Mouse (Mus musculus) heart, postnatal 4 days (tissue): Measurements from ENCODE around the gene Ly6g5c. TPM values are rescaled to one million over a fixed set of nuclear protein-coding genes. Genes with fewer than 3 reads are reported as not detected.
A peak's percentile ranks its signal among the peaks of the same experiment; 100 is the strongest.

Experiments used
- DNase-seq: peaks from one replicate; pipeline ENCODE4 v3.0.0; 2021
- total RNA-seq, 2 experiments: library from RNA; stranded (reverse); gene quantifications; 2 replicates each; pipeline ENCODE4 v1.2.3; 2021

The Ly6g5c gene
- total RNA-seq, 2 experiments from 2014 or later, result not detected

DNA sequence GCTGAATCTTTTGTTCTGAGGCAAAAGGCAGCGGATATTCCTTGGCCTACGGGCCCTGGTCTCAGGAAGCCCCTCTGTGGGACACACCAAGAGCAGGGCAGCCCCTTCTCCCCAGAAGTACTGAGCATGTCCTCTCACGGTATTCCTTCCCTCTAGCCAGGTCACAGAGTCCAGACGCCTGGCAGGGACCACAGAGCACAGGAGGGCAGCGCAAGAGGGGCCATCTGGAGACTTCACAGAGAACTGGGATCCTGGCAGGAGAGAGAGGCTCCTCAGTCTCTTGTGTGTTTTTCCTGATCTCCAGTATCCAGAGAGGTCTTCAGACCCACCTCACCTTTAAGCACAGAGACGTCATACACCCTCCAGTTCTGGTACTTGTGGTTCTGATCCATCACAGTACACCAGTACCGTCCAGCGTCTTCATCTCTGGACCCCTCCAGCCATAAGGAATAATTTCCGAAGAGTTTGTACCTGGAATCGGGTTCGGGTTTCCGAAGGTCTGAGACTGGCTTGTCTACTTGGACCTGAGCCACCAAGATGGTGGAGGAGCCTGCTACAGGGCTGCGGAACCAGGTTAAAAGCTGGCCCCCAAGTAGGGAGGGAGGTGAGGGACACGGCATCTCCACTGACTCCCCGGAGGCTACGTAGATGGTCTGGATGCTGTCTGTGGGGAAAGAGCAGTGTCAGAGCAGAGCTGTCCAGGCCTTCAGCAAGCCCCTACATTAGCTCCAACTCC lies 25.1 kb upstream of the Ly6g5c start:
- DNase-seq, result no peak

DNA sequence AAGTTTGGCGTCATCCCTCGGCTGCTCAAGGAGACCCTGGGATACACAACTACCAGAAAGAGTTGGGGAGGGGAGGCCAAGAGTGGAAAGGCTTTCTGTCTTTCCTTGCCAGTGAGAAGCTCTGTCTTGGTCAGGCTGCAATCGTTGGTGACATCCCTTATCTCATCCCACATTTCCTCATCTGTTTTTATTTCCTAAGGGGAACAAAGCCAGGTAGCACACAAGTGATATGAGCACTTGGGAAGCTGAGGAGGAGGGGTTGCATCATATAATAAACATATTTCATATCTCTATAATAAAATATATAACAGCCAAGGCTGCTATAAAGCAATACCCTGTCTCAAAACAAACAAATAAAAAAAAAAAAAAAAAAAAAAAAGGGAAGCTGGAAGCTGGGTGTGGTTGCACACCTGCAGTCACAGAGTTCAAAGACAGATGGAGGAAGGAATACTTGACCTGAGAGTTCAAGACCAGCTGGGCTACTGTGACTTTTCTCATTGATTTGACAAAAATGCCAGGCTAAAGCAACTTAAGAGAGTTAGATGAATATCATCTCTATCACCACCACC lies 24.1 kb upstream of the Ly6g5c start:
- DNase-seq, result no peak

DNA sequence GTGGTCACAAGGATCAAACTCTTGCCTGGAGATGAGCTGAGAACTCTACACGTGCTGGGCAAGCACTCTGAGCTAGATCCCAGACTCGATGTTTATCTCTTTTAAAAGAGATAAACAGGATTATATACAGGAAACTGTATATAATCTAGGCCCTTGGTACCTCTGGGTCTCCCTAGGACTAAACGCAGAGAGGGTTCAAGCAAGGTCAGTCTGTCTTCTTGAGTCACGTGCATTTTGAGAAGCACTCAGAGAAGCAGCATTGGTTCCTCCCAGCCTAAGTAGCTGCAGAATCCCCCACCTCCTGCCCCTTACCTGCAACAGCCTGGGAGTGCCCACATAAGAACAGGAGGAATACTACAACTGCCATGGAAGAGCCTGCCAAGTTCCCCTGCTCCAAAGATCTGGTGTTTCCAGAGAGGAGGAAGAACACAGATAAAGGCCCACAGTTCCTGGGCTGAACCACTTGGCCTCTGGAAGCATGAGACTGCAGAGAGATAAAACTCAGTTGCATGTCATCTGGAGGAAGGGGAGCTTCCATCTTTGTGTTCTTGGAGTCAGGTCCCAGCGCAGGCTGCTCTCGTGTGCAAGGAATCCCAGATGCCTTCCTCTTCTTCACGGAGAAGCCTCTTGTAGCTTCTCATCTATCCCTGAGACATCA lies 22.7 kb upstream of the Ly6g5c start, which contains the start of gene Ly6g6f:
Gene Ly6g6f (minus strand): TSS at position 403 of the 658 bp plus-strand sequence.
- no peak for DNase-seq

DNA sequence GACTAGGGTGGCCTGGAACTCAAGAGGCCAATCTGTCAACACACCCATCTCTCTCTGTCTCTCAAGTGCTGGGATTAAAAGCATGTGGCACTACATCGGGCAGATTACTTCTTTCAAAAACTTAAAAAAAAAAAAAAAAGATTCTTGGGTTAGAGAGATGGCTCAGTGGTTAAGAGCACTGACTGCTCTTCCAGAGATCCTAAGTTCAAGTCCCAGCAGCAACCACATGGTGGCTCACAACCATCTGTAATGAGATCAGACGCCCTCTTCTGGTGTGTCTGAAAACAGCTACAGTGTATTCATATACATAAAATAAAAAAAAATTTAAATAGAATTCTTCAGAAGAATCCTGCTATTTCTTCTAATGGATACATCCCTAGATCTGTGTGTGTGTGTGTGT lies 19.9 kb upstream of the Ly6g5c start:
- DNase-seq, result no peak

DNA sequence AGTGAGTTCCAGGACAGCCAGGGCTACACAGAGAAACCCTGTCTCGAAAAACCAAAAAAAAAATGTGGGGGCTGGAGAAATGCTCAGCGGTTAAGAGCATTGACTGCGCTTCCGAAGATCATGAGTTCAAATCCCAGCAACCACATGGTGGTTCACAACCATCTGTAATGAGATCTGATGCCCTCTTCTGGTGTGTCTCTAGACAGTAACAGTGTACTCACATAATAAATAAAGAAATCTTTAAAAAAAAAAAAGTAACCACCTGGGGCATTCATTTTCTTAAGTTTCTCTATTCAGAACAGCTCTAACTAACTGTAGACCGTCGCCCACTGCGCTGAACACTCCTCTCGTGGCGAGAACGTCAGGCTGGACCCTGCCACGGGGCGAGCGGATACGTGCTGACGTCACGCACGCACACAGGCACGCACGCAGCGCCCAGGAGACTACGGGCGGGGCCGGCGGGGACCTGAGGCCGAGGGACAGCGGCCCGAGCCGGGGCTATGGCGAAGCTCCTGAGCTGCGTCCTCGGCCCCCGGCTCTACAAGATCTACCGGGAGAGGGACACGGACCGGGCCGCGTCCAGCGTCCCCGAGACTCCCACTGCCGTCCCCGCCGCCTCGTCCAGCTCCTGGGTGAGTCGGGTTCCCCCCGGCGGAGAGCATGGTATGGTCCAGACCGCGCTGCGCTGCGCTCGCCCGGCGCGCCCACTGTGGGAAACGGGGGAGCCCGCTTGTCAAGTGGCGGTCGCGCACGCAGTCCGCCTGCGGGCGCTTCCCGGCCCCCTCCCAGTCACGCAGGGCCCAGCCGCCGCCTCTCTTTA lies 19.0 kb upstream of the Ly6g5c start, which contains the start of gene Abhd16a:
Gene Abhd16a (plus strand): TSS at position 439 of the 820 bp plus-strand sequence.
- DNase-seq, result peak; percentile 95

DNA sequence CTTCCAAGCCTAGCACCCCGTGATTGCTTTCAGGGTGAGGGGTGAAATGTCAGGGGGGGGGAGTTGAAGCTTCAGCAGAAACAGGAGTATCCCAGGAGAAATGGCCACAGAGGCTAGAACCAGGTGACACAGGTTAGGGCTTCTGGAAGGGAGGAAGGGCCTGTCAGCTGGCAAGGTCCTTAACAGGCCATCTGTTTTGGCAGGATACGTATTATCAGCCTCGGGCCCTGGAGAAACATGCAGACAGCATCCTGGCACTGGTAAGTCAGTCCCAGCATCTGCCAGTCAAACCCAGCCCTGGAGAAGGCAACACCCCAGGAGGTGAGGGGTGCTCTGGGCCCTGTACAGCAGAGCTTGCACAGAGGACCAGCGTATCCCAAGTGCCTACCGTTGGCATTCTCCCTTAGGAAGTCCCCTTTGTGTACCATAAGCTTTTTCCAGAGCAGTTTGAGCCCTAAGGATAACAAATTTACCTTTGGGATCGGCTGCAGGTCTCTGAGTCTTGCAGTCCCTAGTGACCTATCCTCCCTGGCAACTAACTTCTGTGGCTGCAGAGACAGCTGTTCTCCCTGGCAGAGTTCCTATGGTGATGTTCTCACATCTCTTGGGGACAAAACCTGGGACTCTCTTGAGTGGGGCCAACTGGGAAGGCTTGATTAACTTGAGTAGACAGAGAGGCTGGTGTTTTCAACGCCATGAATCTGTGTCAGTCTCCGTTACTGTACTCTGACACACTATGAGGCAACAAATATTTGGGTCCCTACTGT lies 17.7 kb upstream of the Ly6g5c start:
- DNase-seq, result no peak

DNA sequence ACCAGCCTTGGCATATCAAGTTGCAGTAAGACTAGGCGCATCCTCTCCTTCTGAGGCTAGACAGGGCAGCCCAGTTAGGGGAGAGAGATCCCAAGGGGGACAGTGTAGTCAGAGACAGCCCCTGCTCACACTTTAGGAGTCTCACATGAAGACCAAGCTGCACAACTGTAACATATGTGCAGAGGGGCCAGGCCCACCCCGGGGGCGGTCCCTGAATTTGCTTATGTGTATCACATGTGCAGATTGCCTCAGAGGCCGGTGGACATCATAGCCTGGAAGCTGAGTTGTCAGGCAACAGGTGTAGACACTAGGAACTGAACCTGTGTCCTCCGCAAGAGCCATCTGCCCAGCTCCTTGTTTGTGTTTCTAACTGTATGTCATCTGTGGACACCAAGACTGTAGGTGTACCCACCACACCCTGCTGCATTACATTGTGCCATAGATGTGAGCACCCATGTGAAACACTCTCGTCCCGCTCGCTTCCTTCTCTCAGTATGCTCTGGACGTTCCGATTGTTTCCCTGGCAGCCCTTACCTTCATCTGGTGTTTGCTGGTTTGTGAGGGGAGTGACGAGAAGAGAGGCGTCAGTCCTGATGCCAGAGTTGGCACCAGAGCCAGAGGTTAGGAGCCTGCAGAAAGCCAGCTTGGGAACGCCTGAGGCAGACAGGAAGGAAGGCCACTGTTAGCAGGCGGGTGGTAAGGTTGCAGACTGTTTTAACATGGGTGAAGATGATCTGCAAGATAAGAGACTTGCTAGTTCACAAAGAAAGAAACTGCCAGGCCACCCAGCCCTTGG lies 15.5 kb upstream of the Ly6g5c start:
- no peak for DNase-seq

DNA sequence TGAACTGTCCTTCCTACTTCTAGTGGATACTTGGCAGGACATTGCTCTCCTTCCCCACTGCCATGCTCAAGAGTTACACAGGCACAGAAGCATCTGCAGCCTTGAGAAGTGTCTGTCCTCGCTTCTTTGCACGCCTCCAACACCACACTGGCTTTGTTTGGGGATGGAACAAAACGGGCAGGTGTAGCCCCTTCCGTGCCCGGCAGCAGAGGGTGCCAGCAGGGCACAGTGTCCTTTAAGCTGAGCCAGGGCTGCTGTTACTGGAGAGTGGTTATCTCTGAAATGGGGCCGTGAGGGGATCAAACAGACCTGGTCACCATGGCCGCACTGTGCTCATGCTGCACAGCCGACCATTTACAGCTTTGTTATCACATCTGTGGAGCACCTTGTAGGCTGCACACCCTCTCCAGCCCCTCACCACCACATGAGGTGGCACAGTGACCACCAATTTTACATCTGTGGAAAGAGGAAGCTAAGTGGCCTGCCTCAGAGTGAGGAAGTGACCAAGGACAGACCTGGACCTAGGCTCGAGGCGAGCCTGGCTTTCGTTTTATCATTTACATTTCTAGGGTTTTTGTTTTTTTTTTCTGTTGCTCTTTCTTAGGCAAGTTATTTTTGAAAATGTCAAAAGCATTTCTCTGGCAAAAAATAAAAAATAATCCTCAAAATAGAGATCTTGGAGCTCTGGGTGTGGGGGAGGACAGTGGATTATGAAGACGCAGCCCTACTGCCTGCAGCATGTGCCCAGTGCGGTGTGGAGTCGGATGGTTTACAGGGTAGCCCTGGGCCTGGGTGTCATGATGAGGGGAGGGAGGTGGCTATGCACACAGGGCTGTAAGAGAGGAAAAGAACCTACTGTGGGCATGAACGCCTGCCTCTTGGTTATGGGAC lies 13.4 kb upstream of the Ly6g5c start:
- DNase-seq, result no peak

DNA sequence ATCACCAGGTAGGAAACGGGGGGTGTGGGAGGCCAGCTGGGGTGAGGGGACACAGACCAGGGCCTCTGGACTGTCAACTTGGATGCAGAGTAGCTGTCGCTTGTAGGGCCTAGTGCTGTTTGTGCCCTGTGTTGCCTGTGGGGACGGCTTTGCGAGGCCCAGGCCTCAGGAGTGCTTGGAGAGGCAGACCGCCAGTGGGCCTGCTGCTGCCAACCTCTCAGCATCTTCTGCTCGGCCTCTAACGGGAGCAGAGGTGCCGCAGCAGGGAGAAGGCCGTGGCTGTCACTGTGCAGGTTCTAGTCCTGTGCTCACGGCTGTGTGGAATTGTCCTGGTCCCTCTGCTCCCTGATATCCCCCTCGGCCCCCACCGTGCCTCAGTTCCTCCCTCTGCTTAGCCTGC lies 11.5 kb upstream of the Ly6g5c start:
- DNase-seq, result no peak

DNA sequence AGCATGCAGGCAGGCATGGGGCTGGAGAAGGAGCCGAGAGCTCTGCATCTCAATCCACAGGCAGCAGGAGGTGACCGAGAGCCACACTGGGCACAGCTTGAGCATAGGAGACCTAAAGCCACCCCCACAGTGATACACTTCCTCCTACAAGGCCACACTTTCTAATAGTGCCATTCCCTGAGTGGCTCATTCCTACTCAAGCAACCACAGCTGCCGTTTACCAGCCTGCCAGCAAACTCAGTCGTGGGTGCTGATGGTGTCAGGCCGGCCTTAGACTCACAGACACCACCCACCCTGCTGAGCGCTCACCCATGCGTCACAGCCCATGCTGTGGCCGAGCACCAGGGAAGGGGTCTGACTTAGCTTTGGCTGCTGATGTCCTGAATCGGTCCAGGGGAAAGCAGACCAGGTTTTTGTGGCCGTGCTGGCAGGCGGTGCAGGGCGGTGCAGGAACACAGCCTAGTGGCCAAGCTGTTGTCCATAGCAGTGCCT lies 10.9 kb upstream of the Ly6g5c start:
- DNase-seq, result peak; percentile 58

DNA sequence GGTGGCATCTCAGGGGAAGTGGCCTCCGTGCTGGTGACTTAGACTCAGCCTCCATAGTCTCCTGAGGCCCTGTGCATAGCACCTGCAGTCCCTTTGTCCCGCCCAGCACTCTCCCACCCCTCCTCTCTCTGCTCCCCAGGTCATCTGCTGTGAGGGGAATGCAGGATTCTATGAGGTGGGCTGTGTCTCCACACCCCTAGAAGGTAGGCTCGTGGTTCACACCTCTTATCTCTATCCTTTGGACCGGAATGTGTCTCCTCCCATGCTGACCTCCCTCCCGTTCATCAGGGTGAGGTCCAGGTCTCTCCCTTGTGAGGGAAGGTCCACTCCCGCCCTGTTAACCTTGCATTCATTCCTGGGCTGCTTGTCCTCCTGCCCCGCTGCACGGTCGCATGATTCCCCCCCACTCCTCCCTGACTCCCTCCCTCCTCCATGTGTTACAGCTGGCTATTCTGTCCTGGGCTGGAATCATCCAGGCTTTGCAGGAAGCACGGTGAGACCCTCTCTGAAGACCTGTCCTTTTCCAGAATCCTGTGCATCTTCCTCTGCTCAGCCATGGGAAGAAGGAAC lies 7.8 kb upstream of the Ly6g5c start:
- no peak for DNase-seq

DNA sequence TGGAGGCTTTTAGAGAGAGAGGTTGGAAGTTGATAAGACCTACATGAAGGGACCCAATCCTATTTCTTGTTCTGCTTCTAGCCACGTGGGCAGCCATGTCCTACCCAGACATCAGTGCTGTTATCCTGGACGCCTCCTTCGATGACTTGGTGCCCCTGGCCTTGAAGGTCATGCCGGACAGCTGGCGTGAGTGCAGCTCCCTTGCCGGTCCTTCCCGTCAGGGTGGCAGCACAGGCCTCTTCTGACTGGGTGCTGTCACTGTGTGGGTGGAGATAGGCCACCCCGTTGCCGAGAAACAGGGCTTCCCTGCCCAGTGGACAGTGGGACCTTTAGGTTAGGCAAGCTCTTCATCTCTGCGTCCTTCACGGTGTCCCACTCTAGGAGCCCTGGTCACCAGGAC lies 6.9 kb upstream of the Ly6g5c start:
- DNase-seq, result no peak

DNA sequence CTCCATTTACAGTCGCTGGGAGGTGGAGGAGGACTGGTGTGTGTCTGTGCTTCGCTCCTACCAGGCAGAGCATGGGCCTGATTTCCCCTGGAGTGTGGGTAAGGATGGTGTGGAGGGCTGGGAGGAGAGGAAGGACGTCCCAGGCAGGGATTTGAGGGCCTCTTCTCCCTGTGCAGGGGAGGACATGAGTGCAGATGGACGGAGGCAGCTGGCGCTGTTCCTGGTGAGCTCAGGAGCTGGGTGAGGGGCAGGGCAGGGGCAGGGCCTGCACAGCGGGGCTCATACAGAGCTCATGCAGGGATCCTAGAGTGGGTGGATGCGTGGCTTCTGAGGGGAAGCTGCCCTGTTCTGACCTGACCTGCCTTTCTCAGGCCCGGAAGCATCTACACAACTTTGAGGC lies 5.8 kb upstream of the Ly6g5c start:
- no peak for DNase-seq

DNA sequence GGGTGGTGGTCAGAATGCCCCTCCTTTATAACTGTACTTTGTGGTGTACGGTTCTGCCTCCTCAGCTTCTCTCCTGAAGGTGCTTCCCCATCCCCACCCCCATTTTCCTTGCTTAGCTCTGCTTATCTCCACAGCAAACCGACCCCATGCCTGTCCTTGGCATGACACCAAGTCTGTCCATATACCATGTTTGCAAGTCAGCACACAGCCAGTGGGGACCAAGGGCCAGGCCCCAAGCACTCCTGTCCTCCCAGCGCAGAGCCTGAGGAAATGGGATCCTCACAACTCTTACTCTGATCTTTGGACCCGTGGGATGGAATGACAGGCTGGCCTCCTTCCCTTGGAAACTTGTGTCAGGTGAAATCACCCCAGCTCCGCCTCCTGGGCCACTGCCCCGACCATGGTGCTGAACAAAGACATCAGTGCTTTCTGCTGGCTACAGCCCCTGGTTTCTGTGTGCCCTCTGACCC lies 4.8 kb upstream of the Ly6g5c start:
- DNase-seq, result no peak

DNA sequence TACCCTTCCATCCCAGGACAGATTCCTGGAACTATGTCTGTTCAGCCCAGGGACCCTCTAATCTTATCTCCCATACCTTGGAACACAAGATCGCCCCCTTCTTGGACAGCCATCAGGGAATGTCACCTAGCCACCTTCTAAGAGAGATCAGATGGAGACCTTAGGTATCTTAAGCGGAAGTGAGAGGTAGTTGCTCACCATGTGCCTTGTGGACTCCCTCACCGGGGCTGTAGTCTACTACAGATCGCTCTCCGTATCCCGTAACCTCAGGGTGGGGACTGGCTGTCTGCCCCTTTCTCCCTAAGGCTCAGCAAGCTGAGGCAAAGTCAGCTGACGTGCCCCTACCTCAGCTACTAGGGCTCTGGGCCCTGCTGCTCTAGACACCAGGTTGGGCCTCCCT lies 4.0 kb upstream of the Ly6g5c start:
- DNase-seq, result no peak

DNA sequence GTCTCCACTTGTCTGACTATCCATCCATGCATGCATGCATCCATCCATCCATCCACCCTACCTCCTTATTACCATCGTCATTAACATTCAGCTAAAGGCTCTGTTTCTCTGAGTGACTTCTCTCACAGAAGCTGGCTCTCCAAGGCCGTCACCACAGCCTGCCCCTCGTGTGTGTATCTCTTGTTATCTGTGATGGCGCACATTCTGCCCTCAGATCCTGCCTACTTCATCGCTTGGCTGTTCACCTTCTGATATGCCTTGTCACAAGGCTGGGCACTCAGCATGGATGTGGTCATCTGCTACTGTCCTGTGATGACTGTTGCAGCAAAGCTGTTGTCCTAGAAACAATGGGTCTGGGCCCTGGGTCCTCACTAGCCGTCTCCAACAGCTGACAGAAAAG lies 3.3 kb upstream of the Ly6g5c start:
- DNase-seq, result no peak

DNA sequence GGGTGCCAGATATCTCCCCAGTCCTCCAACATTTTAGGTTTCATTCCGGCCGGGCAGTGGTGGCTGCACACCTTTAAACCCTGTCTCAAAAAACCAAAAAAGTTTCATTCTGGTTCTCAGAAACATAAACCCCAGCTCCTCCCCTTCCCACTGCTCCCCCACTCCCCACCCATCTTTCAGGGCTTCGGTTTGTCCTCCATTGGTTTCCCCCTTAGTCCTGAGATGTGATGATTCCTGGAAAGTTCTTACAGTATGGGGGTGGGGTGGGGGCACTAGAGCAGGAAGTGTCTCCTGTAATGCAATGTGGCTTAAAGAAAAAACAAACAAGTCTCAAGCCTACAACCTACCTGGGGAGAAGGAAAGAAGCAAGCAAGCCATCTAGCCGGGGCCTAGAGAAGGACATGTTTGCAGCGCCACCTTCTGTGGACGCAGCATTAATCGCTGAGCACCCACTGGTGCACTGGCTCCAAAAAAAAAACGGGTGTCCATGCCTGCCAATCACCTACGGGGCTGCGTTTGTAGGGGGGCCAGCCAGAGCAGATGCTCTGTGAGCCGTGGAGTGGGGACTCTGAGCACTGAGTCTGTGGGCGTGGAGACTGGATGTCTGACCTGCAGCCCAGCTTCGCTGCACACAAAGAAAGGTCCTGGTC lies 2.2 kb upstream of the Ly6g5c start:
- peak; percentile 49 for DNase-seq

DNA sequence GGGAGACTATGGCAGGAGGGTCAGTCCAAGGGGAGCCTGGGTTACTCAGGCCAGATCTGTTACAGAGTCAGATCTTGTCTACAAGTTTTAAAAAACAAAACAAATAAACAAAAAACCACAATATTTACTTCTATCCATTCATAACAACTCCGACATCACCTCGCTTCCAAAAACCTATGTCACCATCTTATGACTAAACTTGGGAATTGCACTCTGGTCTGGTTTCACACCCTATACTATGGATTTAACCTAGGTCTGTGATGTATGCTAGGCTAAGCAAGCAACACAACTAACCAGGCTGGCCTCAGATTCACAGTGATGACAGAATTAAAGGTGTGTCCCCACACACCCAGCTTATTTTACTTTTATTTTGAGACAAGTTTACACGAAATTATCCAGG lies 1.6 kb upstream of the Ly6g5c start:
- no peak for DNase-seq

DNA sequence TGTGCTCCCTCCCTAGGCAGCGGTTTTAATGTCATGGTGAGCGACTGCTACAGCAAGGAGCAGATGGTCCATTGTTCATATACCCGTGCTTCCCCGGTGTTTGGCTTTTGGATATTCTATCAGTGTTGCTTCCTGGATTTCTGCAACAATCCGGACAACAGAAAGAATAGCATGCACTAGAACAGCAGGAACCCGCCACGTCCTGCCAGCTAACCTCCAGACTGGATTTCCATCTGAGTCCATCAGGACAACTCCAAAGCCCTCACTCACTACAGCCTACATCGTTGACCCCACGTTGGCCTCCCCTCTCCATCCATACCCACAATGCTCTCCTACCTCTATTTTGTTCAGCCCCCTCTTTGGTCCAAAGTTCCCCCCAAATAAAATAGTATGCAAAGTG lies 3.7 kb downstream of the Ly6g5c start:
- DNase-seq, result no peak
